Mouse (Mus musculus) hematopoietic multipotent progenitor cell, adult 10-12 weeks (in vitro differentiated cells): ENCODE measurements around the gene Trim24. TPM values are rescaled to one million over a fixed set of nuclear protein-coding genes. Genes with fewer than 3 reads are reported as not detected.

Experiments used
- polyA plus RNA-seq: library from polyadenylated mRNA; stranded (reverse); fragments of >175 nt; gene quantifications from 2 replicates; pipeline ENCODE4 v1.2.3, GENCODE M21; 2012; ENCODE audit warnings: low replicate concordance

The Trim24 gene
- polyA plus RNA-seq = 8.8 and 14.9 TPM in 2 replicates

DNA sequence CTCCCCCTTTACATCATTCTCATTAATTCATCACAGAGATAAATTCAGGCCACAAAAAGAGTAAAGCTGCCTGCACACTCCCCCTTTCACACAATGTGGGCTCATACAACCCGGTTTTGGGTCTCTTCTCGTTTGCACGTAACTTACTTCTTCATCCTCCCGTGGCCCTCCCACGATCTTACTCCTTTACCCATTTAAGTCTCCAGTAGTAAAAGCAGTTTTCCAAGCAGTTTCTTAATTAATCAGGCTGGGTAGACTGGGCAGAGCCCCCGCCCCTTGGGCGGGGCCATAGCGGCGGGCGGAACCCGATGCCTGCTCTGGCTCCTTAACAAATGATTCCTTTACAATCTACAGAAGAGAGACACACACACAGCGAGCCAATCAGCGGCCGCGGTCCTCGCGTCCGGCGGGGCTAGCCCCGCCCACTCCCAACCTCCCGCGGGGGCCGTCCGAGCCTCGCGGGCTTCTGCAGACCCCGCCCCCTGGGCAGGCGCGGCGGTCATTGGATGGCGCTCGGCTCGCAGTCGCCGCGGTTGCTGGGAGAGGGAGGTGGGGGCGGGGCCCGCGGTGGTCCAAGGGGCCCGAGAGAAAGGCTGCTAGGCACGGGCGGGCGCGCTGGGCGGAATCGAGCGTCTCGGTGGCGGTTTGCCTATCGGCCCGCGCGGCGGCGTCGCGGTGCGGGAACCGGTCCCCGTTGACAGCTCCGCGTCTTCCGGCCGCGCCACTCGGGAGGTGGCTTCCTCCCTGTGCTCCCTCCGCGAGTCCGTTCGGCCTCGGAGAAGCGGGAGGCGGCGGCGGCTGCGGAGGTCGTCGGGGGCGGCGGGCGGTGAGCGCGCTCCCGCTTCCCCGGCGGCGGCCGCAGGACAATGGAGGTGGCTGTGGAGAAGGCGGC lies at the start of gene Trim24:
Gene Trim24, plus strand, starts transcription at position 567 of the 892 bp plus-strand sequence.

Other genes with a start within 250 kb of the Trim24 start
- gene Svopl, start 176.2 kb downstream of the Trim24 start, polyA plus RNA-seq = not detected in 2 replicates
- gene Tmem213, start 238.4 kb downstream of the Trim24 start, polyA plus RNA-seq = not detected in 2 replicates